Mouse (Mus musculus) bone marrow, adult 2 months (tissue): Measurements from ENCODE around the gene Tmem115. TPM values are rescaled to one million over a fixed set of nuclear protein-coding genes. Genes with fewer than 3 reads are reported as not detected.

Experiments used
- H3K27ac ChIP-seq: fragments of 200-500 bp; 2 replicates; pipeline ENCODE4 v1.5.1; 2012; ENCODE audit warnings: low read depth, mild to moderate bottlenecking, control low read depth, inconsistent platforms, low read length; ENCODE audit not compliant: control insufficient read depth, poor library complexity, insufficient read depth
- H3K4me1 ChIP-seq: fragments of 200-500 bp; 2 replicates; pipeline ENCODE4 v1.6.1; 2011; ENCODE audit warnings: low read length; ENCODE audit not compliant: control insufficient read depth, insufficient read depth
- H3K4me3 ChIP-seq: fragments of 200-500 bp; replicated peaks from 2 replicates; pipeline ENCODE3; 2011; ENCODE audit warnings: mild to moderate bottlenecking, low read depth, low read length, control low read depth; ENCODE audit not compliant: control insufficient read depth
- CTCF ChIP-seq: fragments of 200-500 bp; IDR thresholded peaks from 2 replicates; pipeline ENCODE4 v1.5.1; 2011; ENCODE audit warnings: low read length, control low read depth; ENCODE audit not compliant: control insufficient read depth, insufficient read depth
- POLR2A ChIP-seq: fragments of 200-500 bp; IDR thresholded peaks from 2 replicates; pipeline ENCODE4 v1.6.1; 2011; ENCODE audit warnings: low read depth, mild to moderate bottlenecking, control low read depth, low read length, borderline replicate concordance; ENCODE audit not compliant: control insufficient read depth
- WGBS: fragments of 180-500 bp; shearing (Covaris S2); methylation state at CpG from one replicate; pipeline ENCODE4 v1.1.7; 2018; 5-methylcytosine and 5-hydroxymethylcytosine counted together
- polyA plus RNA-seq: library from polyadenylated mRNA; stranded (reverse); fragments of >200 nt; gene quantifications from 2 replicates; pipeline ENCODE4 v1.2.4, GENCODE M21; 2011; ENCODE audit warnings: low replicate concordance; ENCODE audit not compliant: missing spikeins, insufficient read depth, insufficient read length

Tmem115 gene
- 2.2 and 6.6 TPM in 2 replicates for polyA plus RNA-seq

DNA sequence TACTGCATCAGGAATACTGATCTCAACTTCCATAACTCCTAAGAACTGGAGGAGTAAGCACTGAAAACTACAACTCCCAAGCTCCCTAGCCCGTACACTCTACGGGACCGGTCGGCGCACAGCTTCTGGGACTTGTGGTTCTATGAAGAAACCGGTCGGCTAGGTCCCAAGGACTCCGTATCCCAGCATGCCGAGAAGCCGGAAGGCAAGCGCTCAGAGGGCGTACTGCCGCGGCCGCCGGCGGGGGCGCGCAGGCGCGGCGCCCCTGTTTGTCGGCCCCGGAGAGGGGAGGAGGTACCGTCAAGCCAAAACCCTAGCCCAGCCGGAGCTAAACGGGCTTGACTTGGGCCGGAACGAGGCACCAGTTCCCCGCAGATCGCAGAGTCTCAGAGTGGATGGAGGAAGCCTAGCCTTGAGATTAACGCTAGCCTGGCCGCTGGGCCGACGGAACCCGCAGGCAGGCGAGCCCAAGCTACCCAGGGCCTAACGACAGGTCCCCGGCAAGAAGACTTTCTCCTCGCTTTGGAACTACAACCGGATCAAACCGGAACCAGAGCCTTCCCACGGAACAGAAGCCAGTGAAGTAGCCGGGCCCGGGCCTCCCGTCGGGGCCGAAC lies at the start of gene Tmem115:
Gene Tmem115 (plus strand): TSS at position 155 of the 617 bp plus-strand sequence.
- H3K27ac ChIP-seq, result peak within 1 kb of the TSS; percentile 76
- TF ChIP-seq CTCF, result no peak
- peak; percentile 67 for TF ChIP-seq POLR2A
- under 1% methylated on average over 48 of the region's 48 CpGs for WGBS

GRCm38 (mm10) chr9:107484302-107484701 lies 49.4 kb upstream of the Tmem115 start:
- WGBS, result 74% methylated on average over 17 of the region's 17 CpGs
- no peaks in the 10 kb centered on the region for H3K4me1 ChIP-seq
- no peak overlapping the region for H3K27ac ChIP-seq
- no peak overlapping the region for H3K4me3 ChIP-seq
- no peak for TF ChIP-seq CTCF
- TF ChIP-seq POLR2A, result no peak

More for the DNA sequence above, at the start of gene Tmem115:
- H3K4me3 ChIP-seq, result peak within 1 kb of the TSS; percentile 94
- H3K4me1 ChIP-seq, result peaks cover 3% of the 10 kb centered on the region

- no peak for TF ChIP-seq POLR2A
- Histone ChIP-seq H3K4me1 (no peaks in the 10 kb centered on the region), H3K4me3 (no peak overlapping the region), H3K27ac (no peak overlapping the region)
- 77% methylated on average over 6 of the region's 6 CpGs for WGBS
Measured at GRCm38 (mm10) chr9:107484766-107485165, 49.0 kb upstream of the Tmem115 start.

DNA sequence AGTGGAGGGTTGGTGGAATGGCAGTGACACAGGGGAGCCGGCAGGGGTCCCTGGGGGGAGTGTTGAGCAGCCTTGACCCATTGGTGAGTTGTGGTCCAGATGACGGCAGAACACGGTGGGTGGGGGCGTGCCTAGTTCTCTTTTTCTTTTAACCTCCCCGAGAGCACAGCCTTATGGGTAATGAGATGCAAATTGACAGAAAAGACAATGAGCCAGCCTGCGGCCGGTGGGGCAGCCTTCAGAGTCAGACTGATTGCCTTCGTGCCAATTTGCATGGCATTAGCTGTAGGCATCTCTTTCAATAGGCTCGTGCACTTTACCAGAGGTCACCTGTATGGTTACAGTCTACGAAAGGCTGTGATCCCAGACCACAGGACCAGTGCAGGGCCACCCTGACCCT lies 47.7 kb upstream of the Tmem115 start:
- TF ChIP-seq CTCF (no peak), POLR2A (no peak)
- 53% methylated on average over 10 of the region's 10 CpGs for WGBS
- Histone ChIP-seq H3K27ac (no peak overlapping the region), H3K4me1 (no peaks in the 10 kb centered on the region; the same call in 1 of the 2 replicates), H3K4me3 (no peak overlapping the region)

GRCm38 (mm10) chr9:107486507-107487225 lies 47.1 kb upstream of the Tmem115 start:
- TF ChIP-seq CTCF (no peak), POLR2A (no peak)
- Histone ChIP-seq H3K27ac (no peak overlapping the region), H3K4me3 (no peak overlapping the region), H3K4me1 (no peaks in the 10 kb centered on the region; the same call in 1 of the 2 replicates)
- 69% methylated on average over 6 of the region's 6 CpGs for WGBS

DNA sequence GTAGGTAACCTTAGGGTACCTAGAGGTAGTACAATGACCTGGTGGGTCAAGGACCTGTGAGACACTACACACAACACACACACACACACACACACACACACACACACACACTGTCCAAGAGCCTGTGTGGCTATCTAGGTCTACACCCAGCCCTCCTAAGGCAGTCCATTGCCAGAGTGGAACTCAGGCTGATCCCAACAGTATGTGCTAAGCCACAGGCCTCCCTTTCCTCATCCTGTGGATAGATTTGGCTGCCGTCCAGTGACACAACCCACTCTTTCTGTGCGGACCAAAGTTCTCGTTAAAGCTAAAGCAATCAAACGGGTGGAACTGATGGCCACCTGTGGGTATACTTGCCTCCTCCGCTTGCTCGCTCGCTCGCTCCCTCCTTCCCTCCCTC lies 43.6 kb upstream of the Tmem115 start:
- no peak overlapping the region for H3K4me3 ChIP-seq

GRCm38 (mm10) chr9:107490625-107491024 lies 43.1 kb upstream of the Tmem115 start:
- Histone ChIP-seq H3K4me1 (no peaks in the 10 kb centered on the region; the same call in 1 of the 2 replicates), H3K27ac (no peak overlapping the region), H3K4me3 (no peak overlapping the region)
- TF ChIP-seq POLR2A (no peak), CTCF (no peak)
- 48% methylated on average over 6 of the region's 6 CpGs for WGBS

More for the DNA sequence above, 43.6 kb upstream of the Tmem115 start:
- Histone ChIP-seq H3K27ac (no peak overlapping the region), H3K4me1 (no peaks in the 10 kb centered on the region; the same call in 1 of the 2 replicates)
- 47% methylated on average over 8 of the region's 8 CpGs for WGBS
- no peak for TF ChIP-seq CTCF
- no peak for TF ChIP-seq POLR2A

DNA sequence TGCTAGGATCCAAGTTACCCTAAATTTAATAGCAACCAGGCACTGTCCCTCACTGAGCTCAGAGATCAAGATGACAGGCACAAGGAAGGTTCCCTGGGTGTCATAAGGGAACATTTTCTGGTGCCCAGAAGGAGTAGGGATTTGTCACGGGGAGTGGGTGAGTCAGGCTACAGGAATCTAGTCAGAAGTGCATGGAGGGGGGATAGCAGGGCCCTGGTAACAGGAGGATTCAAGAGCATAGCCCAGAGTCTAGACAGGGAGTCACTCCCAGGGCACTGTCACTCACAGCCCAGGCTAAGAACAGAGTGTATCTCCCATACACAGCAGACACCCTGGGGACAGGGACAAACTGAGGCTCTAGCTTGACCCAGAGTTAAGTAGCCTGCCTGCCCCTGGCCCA lies 40.2 kb upstream of the Tmem115 start:
- no peak overlapping the region for H3K4me3 ChIP-seq
- no peak overlapping the region for H3K27ac ChIP-seq
- TF ChIP-seq CTCF (no peak), POLR2A (no peak)
- 42% methylated on average over 1 of the region's 1 CpGs for WGBS
- no peaks in the 10 kb centered on the region; the same call in 1 of the 2 replicates for H3K4me1 ChIP-seq
